Mouse (Mus musculus) megakaryocyte, embryonic 14.5 days (primary cell): ENCODE data around the gene Dcaf10.

Source experiments
- FLI1 ChIP-seq: IDR thresholded peaks from 2 replicates; pipeline ENCODE4 v1.6.1; 2012; ENCODE audit warnings: low read length, inconsistent platforms, mixed read lengths
- GATA1 ChIP-seq: IDR thresholded peaks from 3 replicates; pipeline ENCODE4 v1.6.1; 2012; ENCODE audit warnings: mixed read lengths, low read length, inconsistent platforms, borderline replicate concordance

GRCm38 (mm10) chr4:45404086-45404485, 62.2 kb downstream of the Dcaf10 start:
- TF ChIP-seq GATA1: no peak
- no peak for TF ChIP-seq FLI1
